Mouse (Mus musculus) cerebellum, postnatal 36 days (tissue): ENCODE measurements around the gene Map1b.

Source experiments
- DNase-seq, 2 experiments: peaks; one replicate each; pipeline ENCODE4 v3.0.0; 2021 to 2022; ENCODE audit warnings: mixed read lengths in 2 of 2

Map1b gene

DNA sequence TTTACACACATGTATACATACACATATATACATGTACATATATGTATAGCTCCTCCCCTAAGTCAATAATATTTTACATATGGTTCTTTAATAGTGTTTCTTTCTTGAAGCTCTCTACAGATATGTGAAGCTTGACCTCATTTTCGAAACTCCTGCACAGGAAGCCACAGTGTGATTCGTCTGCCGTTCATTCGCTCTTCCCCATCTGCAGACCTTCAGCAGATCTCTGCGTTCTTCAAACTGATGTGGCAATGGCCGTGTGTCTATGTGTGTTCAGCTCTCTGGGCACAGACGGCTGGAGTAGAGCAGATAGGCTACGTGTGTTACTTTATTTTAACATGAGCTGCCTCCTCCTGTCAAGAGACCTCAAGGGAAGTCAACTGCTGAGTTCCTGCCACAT is 9.2 kb upstream of the Map1b start:
- no peak for DNase-seq

DNA sequence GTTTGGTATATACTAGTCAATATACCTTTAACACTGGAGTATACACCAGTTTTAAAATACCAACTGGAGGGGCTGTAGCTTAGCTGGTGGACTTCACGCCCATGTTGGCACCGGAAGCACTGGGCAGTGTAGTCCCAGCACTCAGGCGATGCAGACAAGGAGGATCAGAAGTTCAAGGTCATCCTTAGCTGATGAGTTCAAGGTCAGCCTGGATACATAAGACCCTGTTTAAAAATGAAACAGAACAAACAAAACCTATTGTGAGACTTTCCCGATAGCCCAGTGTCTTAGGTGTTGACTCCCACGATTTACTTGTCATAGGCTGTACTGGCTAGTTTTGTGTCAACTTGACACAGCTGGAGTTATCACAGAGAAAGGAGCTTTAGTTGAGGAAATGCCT is 1.5 kb upstream of the Map1b start:
- no peak for DNase-seq

DNA sequence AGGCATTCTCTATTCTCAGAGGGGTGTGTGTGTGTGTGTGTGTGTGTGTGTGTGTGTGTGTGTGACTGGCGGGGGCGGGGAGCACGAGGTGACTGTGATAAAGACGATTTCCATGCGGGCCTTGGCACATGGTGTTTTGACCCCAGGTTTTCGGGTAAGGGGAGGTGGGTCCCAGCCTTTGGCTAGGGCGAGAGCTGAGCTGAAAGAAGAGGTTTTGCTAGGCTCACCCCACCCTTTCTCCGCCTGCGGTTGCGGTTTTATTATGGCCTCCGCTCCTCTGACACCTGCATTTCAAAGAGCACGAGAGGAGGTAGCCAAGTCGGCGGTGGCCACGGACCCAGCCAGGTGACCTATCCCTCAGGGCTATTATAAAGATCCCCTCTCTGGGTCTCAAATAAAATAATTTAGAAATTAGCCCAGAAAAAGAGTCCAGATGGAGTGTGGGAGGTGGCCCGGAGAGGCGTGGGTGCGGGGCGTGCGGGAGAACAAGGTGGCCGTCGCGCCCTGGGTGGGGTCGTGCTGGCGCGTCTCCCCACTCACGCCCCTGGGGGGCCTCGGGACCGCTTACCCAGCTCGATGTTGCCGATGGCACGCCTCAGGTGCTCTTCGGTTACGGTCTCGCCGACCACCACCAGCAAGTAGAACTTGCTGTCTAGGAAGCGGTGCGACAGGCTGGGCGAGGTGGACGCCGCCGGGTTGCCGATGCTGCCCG is 448 bp downstream of the Map1b start:
- peak; percentile 49 to 57 for DNase-seq

DNA sequence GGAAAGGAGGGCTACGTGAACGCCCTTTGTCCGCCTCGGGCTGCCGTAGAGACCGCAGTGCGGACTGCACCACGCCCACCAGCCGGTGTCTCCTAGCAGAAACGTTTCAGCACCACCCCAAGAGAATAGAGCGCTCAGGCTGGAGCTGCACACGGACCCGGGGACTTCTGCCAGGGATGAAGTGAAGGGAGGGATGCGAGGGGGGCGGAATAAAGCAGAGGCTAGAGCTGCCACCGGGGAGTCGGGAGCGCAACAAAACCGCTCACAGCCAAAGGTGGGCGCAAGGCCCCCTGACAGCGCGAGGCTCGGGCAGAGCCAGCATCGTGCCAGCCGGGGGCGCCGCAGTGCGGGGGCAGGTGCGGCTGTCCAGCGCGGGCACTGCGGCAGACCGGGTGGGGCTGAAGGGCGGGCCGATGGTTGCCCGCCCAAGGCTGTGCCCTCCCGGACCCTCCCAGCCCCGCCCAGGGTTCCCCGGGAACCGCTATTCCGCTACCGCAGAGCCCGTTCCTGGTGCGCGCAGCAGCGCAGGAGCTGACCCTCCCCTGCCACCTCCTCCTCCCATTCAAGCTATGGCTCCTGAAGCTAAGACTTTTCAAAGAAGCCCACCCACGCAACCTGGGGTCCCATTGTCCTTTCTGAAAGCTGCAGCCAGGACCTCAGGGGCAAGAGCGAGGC is 1.3 kb downstream of the Map1b start:
- DNase-seq: peak; percentile 91

DNA sequence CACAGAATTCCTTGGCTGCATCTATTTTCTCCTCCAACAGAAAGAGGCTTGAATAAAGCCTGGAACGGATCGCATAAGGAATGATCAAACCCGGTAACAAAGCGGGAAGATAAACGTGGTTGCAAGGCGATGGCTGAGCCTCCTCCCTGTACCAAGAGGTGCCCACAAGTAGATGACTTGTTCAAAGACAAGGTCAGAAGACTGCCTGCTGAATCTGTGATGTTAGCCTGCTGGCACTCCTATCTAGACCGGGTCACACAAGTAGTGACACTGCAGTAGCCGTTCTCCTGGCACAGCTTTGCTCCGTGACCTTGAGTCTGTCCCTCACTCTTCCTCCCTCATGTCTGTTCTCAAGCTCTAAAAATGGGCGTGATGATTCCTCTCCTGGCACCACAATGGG is 2.4 kb downstream of the Map1b start:
- peak; percentile 25 to 61 for DNase-seq

DNA sequence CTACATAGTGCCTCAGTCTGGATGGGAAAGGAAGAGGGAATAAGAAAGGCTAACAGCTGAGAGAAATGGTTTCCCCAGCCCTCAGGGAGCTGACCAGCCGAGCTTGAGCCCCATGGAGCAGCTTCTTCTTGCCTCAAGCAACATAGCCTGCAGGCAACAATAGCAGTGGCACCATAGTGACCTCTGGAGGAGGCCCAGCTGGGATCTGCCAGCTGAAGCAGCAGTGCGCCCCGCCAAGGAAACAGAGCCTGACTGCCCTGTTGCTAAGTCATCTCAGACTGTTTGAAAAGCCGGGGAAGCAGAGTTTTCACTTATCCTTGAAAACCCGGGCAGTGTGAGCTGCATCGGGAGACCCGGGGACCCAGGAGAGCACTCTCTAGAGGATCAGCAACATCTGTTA is 3.2 kb downstream of the Map1b start:
- peak; percentile 55 to 60 for DNase-seq

DNA sequence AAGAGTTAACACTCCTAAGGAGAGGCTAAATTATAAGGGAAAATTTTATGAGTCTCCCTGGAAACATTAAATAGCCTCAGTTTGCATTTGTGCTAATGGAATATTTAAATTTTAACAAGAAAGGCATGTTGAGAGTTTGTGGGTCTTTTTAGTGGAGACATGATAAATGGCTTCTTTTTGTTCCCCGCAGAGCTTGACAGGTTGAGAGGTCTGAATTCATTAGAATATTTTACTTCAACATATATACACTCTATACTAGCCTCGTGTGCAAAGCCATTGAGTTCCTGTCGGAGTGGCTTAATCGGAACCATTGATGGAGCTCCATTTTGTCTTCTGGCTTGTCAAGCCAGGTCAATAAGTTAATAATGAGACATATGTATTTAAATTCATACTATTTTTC is 6.4 kb downstream of the Map1b start:
- no peak for DNase-seq

DNA sequence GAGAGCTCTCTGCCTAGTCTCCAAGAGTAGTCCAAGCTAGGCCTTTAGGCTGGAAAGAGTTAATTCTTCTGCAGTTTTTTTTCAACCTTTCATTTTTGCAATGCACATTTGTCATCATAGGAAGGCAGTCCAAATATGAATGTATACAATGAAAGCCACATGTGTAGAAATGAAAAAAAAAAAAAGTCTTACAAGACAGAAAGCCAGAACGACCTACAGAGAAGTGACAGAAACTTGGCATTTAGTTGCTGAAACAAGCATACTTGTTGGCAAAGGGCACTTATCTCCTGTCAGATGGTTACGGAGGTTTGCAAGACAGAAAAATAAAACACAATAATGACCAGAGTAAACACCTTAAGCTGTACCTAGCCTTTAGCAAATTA is 9.8 kb downstream of the Map1b start:
- DNase-seq: no peak

DNA sequence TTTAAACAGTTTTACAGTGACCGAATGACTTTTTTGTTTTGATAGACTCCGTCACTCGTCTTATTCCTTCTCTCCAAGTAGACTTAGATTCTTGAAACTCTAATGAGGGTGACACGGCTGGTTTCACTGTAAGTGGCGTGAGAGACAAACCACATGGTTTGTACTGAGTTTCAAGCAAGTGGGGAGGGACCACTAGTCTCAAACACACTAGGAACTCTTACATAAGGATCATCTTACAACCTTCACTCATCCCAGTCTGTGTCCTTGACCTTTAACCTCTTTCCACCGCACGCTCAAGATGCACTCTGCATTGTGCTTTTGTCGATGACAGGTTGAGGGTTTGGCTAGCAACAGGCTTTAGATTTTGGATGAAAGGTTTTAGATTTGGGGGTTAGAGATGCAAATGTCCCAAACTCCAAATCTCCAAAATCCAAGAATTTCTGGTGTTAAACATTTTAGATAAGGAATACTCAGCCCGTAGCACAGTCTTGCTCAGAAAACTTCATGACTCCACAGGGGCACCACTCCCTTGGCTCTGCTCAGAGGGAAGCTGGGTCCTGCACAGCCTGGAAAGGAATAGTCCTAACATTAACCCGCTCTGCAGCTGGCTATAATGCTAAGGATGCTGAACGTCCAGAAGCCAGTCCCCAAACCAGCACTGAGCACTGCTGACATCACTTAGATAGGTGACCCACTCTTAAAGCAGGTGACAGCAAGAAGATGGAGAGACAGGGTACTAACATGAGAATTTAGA is 10.3 kb downstream of the Map1b start:
- no peak for DNase-seq

DNA sequence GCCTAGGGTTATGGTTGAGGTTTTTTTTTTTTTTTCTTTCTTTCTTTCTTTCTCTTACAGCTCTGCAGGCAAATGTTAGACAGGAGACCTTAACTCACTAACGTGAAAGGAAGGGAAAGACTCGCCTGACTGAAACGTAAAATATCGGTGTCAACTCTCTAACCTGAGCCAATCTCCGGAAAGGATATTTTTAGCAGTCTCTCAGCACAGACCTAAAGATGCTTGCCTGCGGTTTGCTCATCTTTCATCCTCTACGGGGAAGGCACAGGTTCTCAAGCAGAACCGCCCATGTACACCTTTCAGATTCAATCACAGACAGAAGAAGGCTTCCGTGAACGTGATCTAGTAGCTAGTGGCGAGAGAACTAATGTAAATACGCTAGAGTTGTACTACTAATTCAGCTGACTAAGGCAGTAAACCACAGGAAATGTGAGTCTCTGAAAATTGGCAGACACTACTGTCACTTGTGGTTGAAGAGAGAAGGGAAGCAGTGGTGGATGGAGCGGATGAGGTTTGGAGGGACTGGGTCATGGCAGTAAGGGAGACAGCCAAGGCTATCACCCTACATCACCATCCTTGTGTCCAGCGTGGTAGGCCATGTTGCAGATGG is 12.9 kb downstream of the Map1b start:
- DNase-seq: no peak

DNA sequence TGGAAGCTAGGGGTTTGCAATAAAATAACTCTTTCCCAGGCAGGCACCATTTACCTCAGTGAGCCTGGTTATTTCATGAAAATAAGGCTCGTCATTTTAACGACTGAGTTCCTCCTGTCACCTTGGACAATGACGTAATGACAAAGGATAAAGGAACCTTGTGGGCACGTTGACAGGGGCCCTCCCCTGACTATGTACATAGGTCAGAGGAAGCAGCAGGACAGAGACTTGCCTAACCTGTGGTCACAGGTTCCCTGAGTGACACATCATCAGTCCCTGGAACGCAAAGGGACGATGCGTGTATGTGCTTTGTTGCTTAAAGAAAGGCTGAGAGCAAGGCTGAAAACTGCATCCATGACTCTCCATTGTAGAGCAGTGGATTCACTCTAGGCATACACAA is 13.4 kb downstream of the Map1b start:
- no peak for DNase-seq

DNA sequence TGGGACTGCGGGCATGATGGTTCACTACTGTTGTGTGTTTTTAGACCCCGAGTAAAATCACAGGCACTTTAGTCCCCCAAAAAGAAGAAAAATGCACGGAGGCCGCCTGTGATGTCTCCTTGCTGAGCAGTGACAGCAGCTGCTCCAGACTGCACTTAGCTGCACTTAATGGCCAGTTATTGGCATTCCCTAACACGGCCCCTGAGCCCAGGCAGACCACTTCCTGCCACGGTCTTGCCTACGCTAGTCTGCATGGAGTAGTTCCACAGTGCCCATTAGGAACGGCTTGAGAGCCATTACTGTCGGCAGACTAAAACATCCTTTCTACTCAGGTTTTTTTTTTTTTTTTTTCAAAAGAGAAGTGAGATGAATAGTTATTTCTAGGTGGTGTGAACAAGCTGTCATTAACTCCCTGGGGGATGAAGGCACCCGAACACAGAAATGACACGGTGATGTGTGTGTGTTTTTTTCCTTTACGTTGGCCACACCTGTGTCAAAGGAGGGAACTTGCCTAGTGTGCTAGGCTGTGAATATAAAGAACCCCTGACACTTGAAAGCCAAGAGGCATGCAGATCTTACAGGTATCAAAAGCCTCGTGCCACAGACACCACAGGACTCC is 14.1 kb downstream of the Map1b start:
- no peak for DNase-seq

DNA sequence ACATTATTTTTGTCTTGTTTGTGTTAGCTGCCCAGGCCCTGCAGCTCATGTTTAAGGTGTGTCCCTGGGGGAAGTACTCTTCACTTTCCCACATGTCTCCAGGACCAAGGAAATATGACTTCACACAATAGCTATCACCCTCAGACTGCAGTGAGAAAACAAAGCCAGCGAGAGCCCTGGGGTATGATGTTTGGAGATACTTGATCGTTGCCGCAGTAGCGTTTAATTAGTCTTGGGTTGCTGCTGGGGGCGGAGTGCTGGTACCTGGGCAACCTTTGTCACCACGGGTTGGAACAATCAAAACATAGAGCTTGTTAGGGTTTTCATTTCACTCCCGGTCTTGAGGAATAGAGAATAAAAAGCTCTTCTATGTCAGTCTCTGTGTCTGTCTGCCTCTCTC is 14.9 kb downstream of the Map1b start:
- no peak for DNase-seq

DNA sequence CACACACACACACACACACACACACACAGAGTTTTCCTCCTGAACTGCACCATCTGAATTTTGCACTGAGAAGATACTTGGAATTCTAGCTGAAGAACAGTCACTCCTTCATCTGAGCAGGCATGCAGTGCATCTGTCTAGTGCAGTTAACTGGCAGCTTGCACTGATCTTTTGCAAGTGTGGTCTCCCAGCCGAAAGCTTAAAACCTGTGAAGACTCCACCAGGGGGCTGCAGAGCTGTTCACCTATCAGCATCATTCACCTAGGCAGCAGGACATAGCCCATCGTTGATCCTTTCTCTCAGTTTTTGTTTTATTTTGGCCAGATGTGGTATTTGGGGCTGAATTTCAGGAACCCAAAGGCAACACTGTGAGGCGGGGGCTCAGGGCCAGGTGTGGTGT is 15.7 kb downstream of the Map1b start:
- no peak for DNase-seq

DNA sequence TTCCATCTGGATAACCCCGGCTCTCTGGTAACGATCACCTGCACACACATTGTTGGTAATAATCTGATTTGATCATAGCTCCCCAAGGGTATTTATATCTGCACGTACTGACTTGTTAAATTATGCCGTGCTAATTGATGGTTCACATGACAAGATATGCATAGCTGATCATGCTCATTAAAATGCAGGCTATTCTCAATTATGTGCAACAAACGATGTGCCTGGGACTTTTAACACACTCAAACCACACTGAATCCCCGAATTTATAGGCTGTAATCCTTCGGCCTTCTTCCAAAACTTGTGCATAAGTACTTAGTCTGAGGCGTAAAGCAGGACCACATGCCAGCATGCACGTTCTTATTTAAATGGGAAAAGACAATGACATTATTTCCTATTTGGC is 16.6 kb downstream of the Map1b start:
- no peak for DNase-seq

DNA sequence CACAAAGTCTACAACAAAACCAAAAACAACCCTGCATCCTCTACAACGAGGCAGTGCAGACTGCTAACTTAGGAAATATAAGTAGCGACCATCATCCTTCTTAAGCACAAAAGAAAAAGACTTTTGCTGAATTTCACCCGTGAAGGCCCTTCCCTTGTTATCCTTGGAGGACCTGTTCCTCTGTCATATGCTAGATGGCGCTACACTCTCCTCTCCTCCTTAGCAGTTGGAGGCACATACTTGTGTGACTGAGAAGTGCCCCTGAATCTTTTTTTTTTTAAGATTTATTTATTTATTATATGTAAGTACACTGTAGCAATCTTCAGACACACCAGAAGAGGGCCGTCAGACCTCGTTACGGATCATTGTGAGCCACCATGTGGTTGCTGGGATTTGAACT is 20.2 kb downstream of the Map1b start:
- DNase-seq: no peak

DNA sequence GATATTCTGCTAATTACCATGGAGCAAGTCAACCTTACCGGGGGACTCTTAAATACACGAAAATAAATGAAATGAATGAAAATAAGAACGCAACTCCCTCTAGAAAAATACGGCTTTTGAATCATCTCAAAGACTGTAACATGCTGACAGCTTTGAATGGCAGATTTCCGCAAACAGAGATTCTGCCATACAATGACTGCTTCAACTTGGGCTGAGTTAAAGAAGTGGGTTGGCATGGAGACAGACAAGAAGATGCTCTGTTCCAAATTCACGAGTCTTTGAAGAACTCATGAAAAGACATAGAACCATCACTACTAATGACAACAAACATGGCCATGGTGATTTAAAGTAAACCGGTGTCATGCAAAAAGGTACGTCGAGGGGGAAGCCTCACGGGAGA is 21.9 kb downstream of the Map1b start:
- DNase-seq: no peak

DNA sequence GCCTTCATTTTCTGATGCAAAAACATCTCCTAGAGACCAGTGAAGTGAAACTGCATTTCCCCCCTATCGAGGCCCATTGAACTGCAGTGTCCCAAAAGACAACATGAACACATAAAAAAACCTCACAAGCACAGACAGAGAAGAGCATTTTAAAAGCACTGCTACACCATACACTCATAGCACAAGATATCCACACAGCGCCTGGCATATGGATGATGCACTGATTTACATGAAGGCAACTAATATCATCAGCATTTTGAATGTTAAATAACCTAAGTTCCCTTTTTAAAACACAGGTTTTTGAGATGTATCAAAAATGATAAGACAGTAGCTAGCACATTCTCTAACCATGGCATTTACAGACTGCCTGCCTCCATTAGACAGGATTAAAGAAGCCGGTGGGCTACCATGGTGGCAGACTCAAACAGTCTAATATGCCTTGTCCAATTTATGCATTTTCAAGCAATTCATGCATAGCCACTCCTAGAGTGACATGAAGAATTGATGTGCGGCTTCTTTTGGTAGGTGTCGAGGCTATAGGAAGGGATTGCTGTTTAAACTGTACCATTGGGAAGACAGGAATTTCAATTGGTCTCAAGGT is 22.9 kb downstream of the Map1b start:
- no peak for DNase-seq

DNA sequence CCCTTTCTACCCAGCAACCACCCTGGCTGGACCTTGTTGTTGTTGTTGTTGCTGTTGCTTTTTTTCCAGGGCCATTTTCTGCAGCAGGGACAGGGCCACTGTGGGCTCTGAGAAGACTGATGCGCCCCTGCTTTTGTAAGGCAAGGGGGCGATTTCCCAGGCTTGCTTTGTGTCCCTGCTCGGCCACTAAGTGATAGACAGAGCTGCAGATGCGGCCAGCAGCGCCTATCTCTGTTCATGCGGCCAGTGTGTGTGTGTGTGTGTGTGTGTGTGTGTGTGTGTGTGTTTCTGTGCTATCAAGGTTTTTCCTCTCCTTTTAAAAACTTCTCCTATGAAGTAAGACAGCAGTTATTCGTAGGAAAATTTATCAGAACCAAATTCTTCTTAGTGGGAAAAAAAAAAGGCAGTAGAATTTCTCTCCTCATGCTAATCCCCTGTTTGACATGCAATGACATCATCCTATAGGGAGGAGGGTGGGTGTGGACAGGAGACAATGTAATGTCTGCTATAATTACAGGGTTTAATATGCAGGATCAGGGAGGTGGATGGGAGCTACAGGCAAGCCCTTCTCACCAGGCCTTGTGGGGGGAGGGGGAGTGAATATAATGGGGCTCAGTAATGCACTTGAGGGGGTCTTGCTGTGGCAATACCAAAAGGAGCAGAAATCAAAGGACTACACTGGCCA is 23.6 kb downstream of the Map1b start:
- DNase-seq: no peak

DNA sequence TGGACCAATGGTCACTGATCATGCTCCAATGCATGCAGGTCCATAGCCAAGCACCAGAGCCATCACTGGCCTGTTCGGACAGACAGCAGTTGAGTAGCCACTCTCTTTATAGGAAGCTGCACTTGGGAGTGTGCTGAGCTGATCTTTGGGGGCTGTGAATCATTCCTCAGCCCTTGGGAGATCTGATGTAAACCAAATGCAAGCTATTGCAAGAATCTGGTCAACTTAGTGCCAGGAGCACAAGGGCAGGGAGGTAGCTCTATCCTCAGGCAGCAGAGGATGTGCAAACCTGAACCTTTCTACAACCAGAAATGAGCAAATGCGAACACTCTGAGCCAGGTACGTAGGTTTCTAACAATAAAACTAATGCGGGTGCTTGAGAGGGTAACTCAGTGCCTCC is 26.3 kb downstream of the Map1b start:
- DNase-seq: no peak

DNA sequence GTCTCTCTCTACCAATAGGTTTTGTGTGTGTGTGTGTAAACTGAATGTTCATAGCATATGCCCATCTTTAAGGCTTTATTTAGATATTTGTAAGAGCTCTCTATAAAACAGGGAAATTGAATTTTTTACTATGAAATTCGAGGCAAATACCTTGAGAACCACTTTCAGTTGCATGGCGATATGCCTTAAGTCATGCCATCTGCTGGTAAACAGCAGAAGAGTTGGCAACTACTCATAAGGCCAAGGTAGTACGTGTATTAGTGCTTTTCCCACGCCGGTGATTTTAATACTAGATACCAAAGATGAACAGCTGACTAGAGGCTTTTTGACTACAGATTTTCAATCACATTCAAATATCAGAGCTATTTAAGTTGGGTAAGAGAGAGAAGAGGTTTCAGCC is 27.2 kb downstream of the Map1b start:
- DNase-seq: no peak

DNA sequence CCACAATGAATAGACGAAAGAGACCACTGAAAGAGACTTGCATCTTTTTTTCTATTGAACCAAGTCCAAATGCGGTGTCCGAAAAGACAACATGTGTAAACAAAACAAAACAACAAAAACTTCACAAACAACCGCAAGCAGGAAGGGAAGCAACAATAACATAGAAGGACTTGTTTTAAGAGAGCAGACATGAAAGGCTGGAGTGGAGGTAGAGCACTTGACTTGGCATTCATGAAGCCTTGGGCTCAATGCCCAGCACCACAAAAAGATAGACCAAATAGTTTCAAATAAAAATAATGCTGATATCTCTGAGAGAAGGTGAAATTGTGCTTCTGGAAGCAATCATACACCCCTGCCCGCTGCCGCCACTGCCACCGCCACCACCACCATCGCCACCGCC is 30.5 kb downstream of the Map1b start:
- DNase-seq: peak; percentile 47 to 57
